Mouse (Mus musculus): ENCODE measurements around the gene Tmc6. TPM values are rescaled to one million over a fixed set of nuclear protein-coding genes. Genes with fewer than 3 reads are reported as not detected.
"Not testable (repeated sequence)": the region's sequence is repeated elsewhere in the genome, so short reads cannot be mapped to it uniquely, and the experiment has no call there.

Tmc6 gene
- polyA plus RNA-seq, 1 experiment from 2014 or later = 39.2 TPM

DNA sequence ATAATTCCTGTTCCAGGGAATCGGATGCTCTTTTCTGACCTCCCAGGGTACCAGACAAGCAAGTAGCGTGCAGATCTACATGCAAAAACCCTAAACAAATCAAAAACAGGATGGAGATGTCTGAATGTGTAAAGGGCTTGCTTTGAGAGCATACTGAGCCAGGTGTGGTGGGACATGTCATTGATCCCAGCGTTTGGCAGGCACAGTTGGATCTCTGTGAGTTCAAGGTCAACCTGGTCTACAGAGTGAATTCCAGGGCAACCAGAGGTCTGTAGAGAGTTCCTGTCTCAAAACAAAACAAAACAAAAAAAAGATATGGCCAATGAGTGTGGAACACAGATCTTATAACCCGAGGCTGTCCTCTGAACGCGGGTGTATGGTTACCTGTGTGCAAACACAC lies 41.4 kb upstream of the Tmc6 start:
- H3K27me3 ChIP-seq (ENCODE audit: insufficient read depth, low read length) = no peaks in the 10 kb centered on the region
- H3K9ac ChIP-seq (ENCODE audit: low read depth, low read length) = no peak overlapping the region
- H3K4me1 ChIP-seq (replicated peaks; ENCODE audit: insufficient read depth, low read length) = peaks cover 26% of the 10 kb centered on the region; the same call in 1 of the 2 replicates
- ATAC-seq (replicated peaks; ENCODE audit: low FRiP score, low read depth) (no peak), DNase-seq (ENCODE audit: low spot score) (no peak)
- no peak overlapping the region for H3K4me3 ChIP-seq (replicated peaks; ENCODE audit: low read depth, low read length)
- H3K9me3 ChIP-seq (replicated peaks; ENCODE audit: low read length) = no peaks in the 10 kb centered on the region
- H3K27ac ChIP-seq = no peak overlapping the region
- H3K36me3 ChIP-seq (ENCODE audit: insufficient read depth, low read length) = peaks cover 22% of the 10 kb centered on the region; the same call in 1 of the 2 replicates
- no peak for TF ChIP-seq CTCF (IDR thresholded peaks at IDR 0.05; ENCODE audit: low read depth)
- WGBS = 78% methylated on average over 6 of the region's 6 CpGs
- H3K4me2 ChIP-seq (ENCODE audit: low read length) = no peak overlapping the region

DNA sequence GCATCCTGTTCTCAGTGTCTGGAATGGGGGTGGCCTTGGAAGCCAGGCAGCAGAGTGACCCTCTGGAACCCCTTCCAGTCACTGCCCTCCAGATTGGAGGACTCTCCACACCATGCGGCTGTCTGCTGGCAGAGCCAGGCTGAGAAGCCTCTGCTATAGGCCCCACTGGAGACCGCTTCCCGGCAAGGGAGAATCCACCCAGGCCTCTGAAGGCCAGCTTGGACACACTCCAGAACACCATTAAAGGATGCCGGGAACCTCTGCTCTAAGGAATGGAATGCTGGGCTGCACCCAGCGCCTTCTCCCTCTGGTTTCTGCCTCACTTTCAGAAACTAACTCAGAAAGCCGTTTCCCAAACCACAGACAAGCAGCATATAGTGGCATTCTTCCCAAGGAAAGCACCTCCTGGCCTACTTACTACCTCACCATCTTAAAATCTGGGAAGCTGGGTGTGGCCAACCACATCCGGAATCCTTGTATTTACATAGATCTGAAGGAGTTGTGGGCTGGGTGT lies 40.8 kb upstream of the Tmc6 start:
- Histone ChIP-seq H3K36me3 (ENCODE audit: insufficient read depth, low read length) (peaks cover 22% of the 10 kb centered on the region; the same call in 1 of the 2 replicates), H3K4me3 (replicated peaks; ENCODE audit: low read depth, low read length) (no peak overlapping the region), H3K9me3 (replicated peaks; ENCODE audit: low read length) (no peaks in the 10 kb centered on the region), H3K9ac (ENCODE audit: low read depth, low read length) (no peak overlapping the region), H3K4me2 (ENCODE audit: low read length) (no peak overlapping the region), H3K27ac (peak overlapping the region; percentile 48), H3K4me1 (replicated peaks; ENCODE audit: insufficient read depth, low read length) (peaks cover 22% of the 10 kb centered on the region; the same call in 1 of the 2 replicates), H3K27me3 (ENCODE audit: insufficient read depth, low read length) (no peaks in the 10 kb centered on the region)
- TF ChIP-seq CTCF (IDR thresholded peaks at IDR 0.05; ENCODE audit: low read depth) = no peak
- no peak for ATAC-seq (replicated peaks; ENCODE audit: low FRiP score, low read depth)
- peak; percentile 55 for DNase-seq (ENCODE audit: low spot score)
- WGBS = 57% methylated on average over 7 of the region's 7 CpGs

DNA sequence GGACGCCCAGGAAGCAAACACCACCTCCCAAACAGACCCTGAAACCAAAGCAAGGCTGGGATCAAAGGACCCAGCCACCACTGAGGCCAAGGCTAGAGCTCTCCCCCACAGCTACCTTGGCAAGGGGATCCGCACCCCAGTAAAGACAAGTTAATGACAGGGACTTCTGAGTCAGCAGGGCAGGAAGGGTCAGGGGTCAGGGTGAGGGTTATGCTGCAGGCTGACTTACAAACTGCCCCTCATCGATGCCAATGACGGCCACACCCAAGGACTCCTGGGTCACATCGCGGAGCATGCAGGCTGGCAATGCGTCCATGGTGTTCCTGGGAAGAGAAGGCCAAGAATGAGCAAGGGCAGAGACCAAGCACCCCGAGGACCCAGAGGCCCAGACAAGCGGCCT lies 39.9 kb upstream of the Tmc6 start:
- Histone ChIP-seq H3K36me3 (ENCODE audit: insufficient read depth, low read length) (peaks cover 26% of the 10 kb centered on the region; the same call in 1 of the 2 replicates), H3K4me2 (ENCODE audit: low read length) (no peak overlapping the region), H3K27ac (no peak overlapping the region), H3K27me3 (ENCODE audit: insufficient read depth, low read length) (no peaks in the 10 kb centered on the region), H3K4me3 (replicated peaks; ENCODE audit: low read depth, low read length) (no peak overlapping the region), H3K4me1 (replicated peaks; ENCODE audit: insufficient read depth, low read length) (peaks cover 22% of the 10 kb centered on the region; the same call in 1 of the 2 replicates), H3K9me3 (replicated peaks; ENCODE audit: low read length) (no peaks in the 10 kb centered on the region), H3K9ac (ENCODE audit: low read depth, low read length) (no peak overlapping the region)
- 83% methylated on average over 9 of the region's 9 CpGs for WGBS
- no peak for DNase-seq (ENCODE audit: low spot score)
- ATAC-seq (replicated peaks; ENCODE audit: low FRiP score, low read depth) = no peak
- TF ChIP-seq CTCF (IDR thresholded peaks at IDR 0.05; ENCODE audit: low read depth) = no peak

DNA sequence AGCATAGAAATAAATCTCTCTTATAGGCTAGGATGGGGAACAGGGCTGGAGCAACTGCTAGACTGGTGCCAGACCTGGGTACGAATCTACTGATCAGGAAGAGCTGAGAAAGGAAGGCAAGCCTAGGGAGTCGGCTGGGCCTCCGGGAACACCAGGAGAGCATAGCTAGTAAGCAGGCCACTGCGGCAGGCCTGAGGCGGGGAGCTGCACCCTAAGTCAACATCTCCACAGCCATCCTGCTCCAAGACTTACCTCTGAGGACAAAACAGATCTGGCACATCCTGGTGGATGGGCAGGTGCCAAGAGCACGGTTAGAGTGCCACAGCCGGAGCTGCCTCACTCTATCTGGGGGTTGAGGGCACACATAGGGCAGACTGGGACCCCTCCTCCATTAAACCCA lies 38.2 kb upstream of the Tmc6 start:
- H3K9ac ChIP-seq (ENCODE audit: low read depth, low read length) = no peak overlapping the region
- DNase-seq (ENCODE audit: low spot score) = no peak
- H3K27me3 ChIP-seq (ENCODE audit: insufficient read depth, low read length) = no peaks in the 10 kb centered on the region
- H3K9me3 ChIP-seq (replicated peaks; ENCODE audit: low read length) = no peaks in the 10 kb centered on the region
- ATAC-seq (replicated peaks; ENCODE audit: low FRiP score, low read depth) = no peak
- no peak overlapping the region for H3K4me2 ChIP-seq (ENCODE audit: low read length)
- WGBS = 94% methylated on average over 7 of the region's 7 CpGs
- H3K27ac ChIP-seq = no peak overlapping the region
- no peak overlapping the region for H3K4me3 ChIP-seq (replicated peaks; ENCODE audit: low read depth, low read length)
- peaks cover 29% of the 10 kb centered on the region; the same call in 1 of the 2 replicates for H3K36me3 ChIP-seq (ENCODE audit: insufficient read depth, low read length)
- H3K4me1 ChIP-seq (replicated peaks; ENCODE audit: insufficient read depth, low read length) = peaks cover 14% of the 10 kb centered on the region; the same call in 1 of the 2 replicates
- no peak for TF ChIP-seq CTCF (IDR thresholded peaks at IDR 0.05; ENCODE audit: low read depth)

DNA sequence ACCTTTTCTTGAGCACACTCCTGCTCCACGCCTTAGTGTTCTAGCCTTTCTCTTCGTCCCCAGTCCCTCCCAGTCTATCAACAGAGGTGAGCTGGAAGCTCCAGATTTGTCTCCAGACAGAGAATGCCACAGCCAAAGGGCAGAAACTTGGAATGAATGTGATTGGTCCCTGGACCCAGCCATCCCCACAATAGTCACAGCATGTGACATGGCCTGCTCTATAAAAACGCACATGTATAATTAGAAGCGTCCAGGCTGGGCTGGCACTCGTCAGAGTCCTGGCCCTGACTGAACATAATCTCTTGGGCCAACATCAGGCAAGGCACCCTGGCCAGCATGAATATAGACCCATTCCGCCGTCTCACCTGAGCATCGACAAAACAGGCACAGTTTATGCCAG lies 37.1 kb upstream of the Tmc6 start:
- H3K36me3 ChIP-seq (ENCODE audit: insufficient read depth, low read length) = peaks cover 35% of the 10 kb centered on the region; the same call in 1 of the 2 replicates
- no peaks in the 10 kb centered on the region for H3K9me3 ChIP-seq (replicated peaks; ENCODE audit: low read length)
- WGBS = 85% methylated on average over 8 of the region's 8 CpGs
- H3K27ac ChIP-seq = no peak overlapping the region
- no peaks in the 10 kb centered on the region for H3K27me3 ChIP-seq (ENCODE audit: insufficient read depth, low read length)
- no peak overlapping the region for H3K4me3 ChIP-seq (replicated peaks; ENCODE audit: low read depth, low read length)
- H3K4me1 ChIP-seq (replicated peaks; ENCODE audit: insufficient read depth, low read length) = peaks cover 6% of the 10 kb centered on the region; the same call in 1 of the 2 replicates
- no peak overlapping the region for H3K4me2 ChIP-seq (ENCODE audit: low read length)
- DNase-seq (ENCODE audit: low spot score) (no peak), ATAC-seq (replicated peaks; ENCODE audit: low FRiP score, low read depth) (no peak)
- H3K9ac ChIP-seq (ENCODE audit: low read depth, low read length) = no peak overlapping the region
- no peak for TF ChIP-seq CTCF (IDR thresholded peaks at IDR 0.05; ENCODE audit: low read depth)

DNA sequence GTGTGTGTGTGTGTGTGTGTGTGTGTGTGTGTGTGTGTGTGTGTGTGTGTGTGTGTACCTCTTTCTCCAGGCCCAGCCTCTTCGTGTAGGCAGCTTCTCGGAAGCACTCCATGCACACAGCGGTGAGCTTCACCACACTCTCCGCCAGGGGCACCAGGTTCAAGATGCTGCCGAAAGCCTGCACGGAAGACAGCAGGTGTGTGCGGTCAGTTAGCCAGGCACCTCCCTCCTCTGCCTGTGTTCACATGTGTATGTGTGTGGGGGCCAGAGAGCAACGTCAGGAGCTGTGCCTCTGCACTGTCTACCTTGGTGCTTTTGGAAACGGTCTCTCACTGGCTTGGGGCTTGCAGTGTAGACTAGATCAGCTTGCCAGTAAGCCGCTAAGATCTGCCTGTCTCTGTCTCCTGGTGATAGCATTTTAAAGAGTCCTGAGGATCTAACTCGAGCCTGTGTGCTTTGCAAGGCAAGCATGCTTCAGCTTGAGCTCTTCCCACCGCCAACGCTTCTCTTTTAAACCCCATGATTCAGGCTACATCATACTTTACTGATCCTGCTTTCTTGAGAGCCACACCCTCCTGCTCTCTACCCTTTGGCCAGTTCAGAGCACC lies 34.5 kb upstream of the Tmc6 start:
- Histone ChIP-seq H3K9ac (ENCODE audit: low read depth, low read length) (no peak overlapping the region), H3K27me3 (ENCODE audit: insufficient read depth, low read length) (no peaks in the 10 kb centered on the region), H3K9me3 (replicated peaks; ENCODE audit: low read length) (no peaks in the 10 kb centered on the region), H3K4me2 (ENCODE audit: low read length) (no peak overlapping the region), H3K4me3 (replicated peaks; ENCODE audit: low read depth, low read length) (no peak overlapping the region), H3K4me1 (replicated peaks; ENCODE audit: insufficient read depth, low read length) (no peaks in the 10 kb centered on the region), H3K36me3 (ENCODE audit: insufficient read depth, low read length) (peaks cover 42% of the 10 kb centered on the region), H3K27ac (no peak overlapping the region)
- 84% methylated on average over 13 of the region's 13 CpGs for WGBS
- DNase-seq (ENCODE audit: low spot score) (no peak), ATAC-seq (replicated peaks; ENCODE audit: low FRiP score, low read depth) (no peak)
- no peak for TF ChIP-seq CTCF (IDR thresholded peaks at IDR 0.05; ENCODE audit: low read depth)

DNA sequence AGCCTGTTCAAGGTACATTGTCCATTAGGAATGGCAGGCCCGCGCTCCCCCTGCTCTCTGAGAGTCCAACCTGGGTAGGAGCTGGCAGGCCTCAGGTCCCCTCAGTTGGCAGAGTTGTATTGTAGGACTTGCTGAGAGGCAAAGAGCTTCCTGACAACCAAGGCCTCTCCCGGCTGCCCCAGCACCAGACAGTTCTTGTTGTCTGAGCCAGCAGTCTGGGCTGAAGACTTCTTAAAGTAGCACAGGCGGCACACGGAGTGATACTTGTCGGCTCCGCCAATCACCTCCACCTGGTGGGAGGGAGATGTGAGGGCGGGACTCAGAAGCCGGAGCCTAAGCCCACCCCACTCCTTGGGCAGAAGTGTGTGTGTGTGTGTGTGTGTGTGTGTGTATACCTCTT lies 33.9 kb upstream of the Tmc6 start:
- not testable (repeated sequence) for H3K4me3 ChIP-seq (replicated peaks; ENCODE audit: low read depth, low read length); H3K4me2 ChIP-seq (ENCODE audit: low read length); DNase-seq (ENCODE audit: low spot score); H3K9ac ChIP-seq (ENCODE audit: low read depth, low read length); H3K4me1 ChIP-seq (replicated peaks; ENCODE audit: insufficient read depth, low read length); H3K27me3 ChIP-seq (ENCODE audit: insufficient read depth, low read length); H3K27ac ChIP-seq; H3K9me3 ChIP-seq (replicated peaks; ENCODE audit: low read length); ATAC-seq (replicated peaks; ENCODE audit: low FRiP score, low read depth)
- WGBS = 74% methylated on average over 9 of the region's 9 CpGs
- H3K36me3 ChIP-seq (ENCODE audit: insufficient read depth, low read length) = peaks cover 38% of the 10 kb centered on the region

Data from kidney, postnatal 0 days (tissue).